ENCODE assay signal across 23 mouse cellular contexts in genomic region chr19:24842080-24842479, GRCm38 (mm10). TPM values are rescaled to one million over a fixed set of nuclear protein-coding genes. Genes with fewer than 3 reads are reported as not detected.
"Had no signal": no experiment of that assay in that cellular context is flagged by ENCODE, and none has a peak within 500 bp of the region (broad histone marks: within the 10 kb centered on the region; RNA-seq: fewer than 3 reads in every experiment).

No protein-coding gene starts in this region.

- H3K4me1 ChIP-seq: liver, embryonic 15.5 days; megakaryocyte, embryonic 14.5 days; midbrain, embryonic 15.5 days; stomach, embryonic 15.5 days had no signal

- ATAC-seq: hindbrain, postnatal 0 days; intestine, embryonic 15.5 days; lung, postnatal 0 days; midbrain, embryonic 15.5 days had no signal

- H3K9me3 ChIP-seq: intestine, embryonic 15.5 days; limb, embryonic 10.5 days; liver, embryonic 15.5 days; megakaryocyte, embryonic 14.5 days; midbrain, embryonic 15.5 days; neural tube, embryonic 13.5 days; stomach, embryonic 15.5 days had no signal

- H3K4me2 ChIP-seq: intestine, embryonic 15.5 days; liver, embryonic 11.5 days; liver, embryonic 15.5 days; midbrain, embryonic 11.5 days; midbrain, embryonic 15.5 days; neural tube, embryonic 13.5 days; stomach, embryonic 15.5 days had no signal

- DNase-seq: lung, adult 2 months; retina, postnatal 1 day; right cerebral cortex, postnatal 14 days; thymus, postnatal 36 days had no signal

- H3K4me3 ChIP-seq: intestine, embryonic 15.5 days; limb, embryonic 10.5 days; liver, embryonic 15.5 days; megakaryocyte, embryonic 14.5 days; midbrain, embryonic 15.5 days; neural tube, embryonic 13.5 days; stomach, embryonic 15.5 days had no signal

- H3K27ac ChIP-seq: hindbrain, postnatal 0 days; intestine, embryonic 15.5 days; limb, embryonic 10.5 days; liver, embryonic 15.5 days; macrophage; midbrain, embryonic 15.5 days; neural tube, embryonic 13.5 days; stomach, embryonic 15.5 days had no signal

- H3K27me3 ChIP-seq: intestine, embryonic 15.5 days; liver, embryonic 15.5 days; midbrain, embryonic 15.5 days; neural tube, embryonic 13.5 days; stomach, embryonic 15.5 days had no signal

- H3K9ac ChIP-seq: intestine, embryonic 15.5 days; liver, embryonic 15.5 days; midbrain, embryonic 15.5 days; neural tube, embryonic 13.5 days; stomach, embryonic 15.5 days had no signal

- H3K36me3 ChIP-seq: intestine, embryonic 15.5 days; limb, embryonic 10.5 days; liver, embryonic 15.5 days; midbrain, embryonic 15.5 days; neural tube, embryonic 13.5 days; stomach, embryonic 15.5 days had no signal

RNA-seq across cellular contexts. Expression of gene Foxd4, which starts 58.9 kb away (rescaled TPM):
- total RNA-seq: hindbrain, postnatal 0 days; layer of hippocampus, adult 8-10 months; layer of hippocampus, postnatal 14 days; left cerebral cortex, adult 18-20 months; left cerebral cortex, postnatal 10 days had no signal
- polyA plus RNA-seq: intestine, embryonic 15.5 days; large intestine, adult 2 months; limb, embryonic 10.5 days; liver, embryonic 11.5 days; liver, embryonic 15.5 days; macrophage; neural tube, embryonic 13.5 days; stomach, embryonic 15.5 days; testis, adult 2 months; thymus, postnatal 0 days had no signal
